Mouse (Mus musculus) cerebellum, adult 9-10 months (tissue): Measurements from ENCODE around the gene Zfp326.

Experiments used
- DNase-seq: peaks from one replicate; pipeline ENCODE4 v3.0.0; 2022

Zfp326 gene

GRCm38 (mm10) chr5:105867841-105868447, 8.4 kb upstream of the Zfp326 start:
- DNase-seq: no peak

GRCm38 (mm10) chr5:105868593-105868992, 7.8 kb upstream of the Zfp326 start:
- peak; percentile 86 for DNase-seq

- DNase-seq: no peak
Observed at GRCm38 (mm10) chr5:105869739-105870138, 6.6 kb upstream of the Zfp326 start.

DNA sequence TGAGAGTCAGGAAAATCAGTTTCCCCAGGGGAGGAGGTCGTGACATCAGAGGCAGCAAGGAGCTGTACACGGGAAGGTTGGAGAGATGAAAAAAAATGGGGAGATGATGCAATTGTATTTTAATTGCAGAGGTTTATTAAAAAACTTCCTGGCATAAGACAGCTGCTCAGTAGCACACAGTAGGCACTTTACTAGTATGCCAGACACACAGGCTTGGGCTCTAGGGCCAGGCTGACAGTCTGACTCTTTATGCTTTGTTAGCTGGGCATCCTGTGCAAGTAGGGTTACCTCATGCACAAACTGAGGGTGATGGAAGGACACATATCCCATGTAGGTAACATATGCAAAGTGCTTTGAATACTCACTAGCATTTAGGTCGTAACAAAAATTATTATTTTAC, 5.2 kb upstream of the Zfp326 start:
- no peak for DNase-seq

- DNase-seq: no peak
Observed at GRCm38 (mm10) chr5:105872176-105872575, 4.2 kb upstream of the Zfp326 start.

DNA sequence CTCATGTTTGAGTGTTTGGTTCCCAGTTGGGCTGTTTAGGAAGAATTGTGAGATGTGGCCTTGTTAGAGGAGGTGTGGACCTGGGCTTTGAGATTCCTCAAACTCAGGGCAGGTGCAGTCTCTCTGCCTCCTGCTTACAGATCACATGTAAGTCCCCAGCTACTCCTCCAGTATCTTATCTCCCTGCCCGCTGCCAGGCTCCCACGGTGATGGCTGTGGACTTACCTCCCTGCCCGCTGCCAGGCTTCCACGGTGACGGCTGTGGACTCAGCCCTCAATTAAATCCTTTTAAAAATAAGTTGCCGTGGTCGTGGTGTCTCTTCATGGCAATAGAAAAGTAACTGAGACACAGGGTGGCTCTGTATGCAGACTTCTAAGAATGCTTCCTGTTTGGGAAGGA, 3.4 kb upstream of the Zfp326 start:
- DNase-seq: no peak

- no peak for DNase-seq
Observed at GRCm38 (mm10) chr5:105873774-105874173, 2.6 kb upstream of the Zfp326 start.

GRCm38 (mm10) chr5:105874476-105874875, 1.9 kb upstream of the Zfp326 start:
- no peak for DNase-seq

DNA sequence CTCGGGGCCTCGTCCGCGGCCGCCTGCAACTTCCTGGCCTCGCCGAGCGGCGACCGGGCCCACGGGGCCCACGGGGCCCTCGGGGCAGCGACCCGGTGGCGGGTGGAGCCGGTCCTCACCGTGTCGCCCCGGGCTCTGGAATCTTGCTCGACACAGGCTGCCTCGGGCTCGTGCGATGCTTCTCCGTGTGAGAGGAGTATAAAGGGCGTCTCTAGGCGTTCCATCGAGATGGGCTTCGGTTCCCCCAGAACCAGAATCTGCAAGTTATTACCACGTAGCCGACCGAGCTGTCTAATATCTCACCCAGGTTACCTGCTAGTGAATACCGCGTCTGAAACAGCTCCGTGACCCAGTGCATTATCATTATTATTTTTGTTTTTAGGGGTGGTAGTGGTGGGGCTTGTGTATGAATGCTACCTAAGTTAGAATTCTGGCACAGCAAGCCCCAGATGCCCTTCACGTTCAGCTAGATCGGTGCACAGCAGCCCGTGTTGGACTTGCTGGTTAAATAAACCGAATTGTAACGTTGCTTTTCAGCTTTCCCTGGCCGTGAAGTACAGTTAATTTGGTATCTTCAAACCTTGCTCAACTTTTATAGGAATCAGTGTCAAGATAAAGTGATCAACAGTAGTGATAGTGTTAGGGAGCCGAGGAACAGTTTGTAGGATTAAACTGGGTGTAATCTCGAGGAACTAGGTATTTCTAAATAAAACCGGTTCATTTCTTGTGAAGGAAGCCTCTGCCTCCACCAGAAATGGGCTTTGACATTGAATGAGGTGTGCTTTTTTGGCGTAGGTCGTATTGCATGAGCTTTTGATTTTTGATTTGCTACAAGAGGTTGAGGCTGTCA, 785 bp downstream of the Zfp326 start:
- peak; percentile 30 for DNase-seq

DNA sequence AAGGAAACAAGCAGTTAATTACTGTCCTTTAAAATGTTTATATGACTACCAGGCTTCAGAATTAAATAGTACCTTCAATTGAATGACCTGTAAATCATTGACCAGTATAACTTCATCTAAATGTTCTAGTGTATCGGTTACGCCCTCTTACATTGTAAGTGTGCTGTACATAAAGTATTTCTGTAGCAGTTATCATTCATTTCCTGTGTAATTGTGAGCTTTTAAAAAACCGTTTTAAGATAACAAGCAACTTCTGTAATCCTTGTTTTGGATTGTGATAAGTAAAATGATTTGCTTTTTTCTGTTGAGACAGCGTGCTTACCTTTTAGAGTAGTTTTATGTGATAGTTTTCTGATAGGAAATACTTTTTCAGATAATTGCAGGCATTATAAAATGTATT, 11.0 kb downstream of the Zfp326 start:
- no peak for DNase-seq

DNA sequence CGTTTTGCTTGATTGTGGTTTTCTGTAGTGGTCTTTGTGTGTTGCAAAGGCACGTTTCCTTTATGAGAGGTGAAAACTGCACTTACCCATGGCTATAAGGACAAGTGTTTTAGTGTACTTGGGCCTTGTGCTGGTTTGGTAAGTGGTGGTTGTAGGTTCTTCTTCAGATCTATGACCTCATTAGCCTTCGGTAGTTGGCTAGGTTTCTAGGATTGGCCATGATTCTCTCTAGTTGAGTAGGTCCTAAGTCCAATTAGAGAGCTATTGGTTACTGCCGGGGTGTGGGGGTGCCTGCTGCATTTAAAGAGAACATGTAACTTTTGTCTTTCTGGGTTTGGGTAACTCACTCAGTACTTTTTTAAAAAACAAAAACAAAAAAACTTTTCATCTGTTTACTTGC, 21.8 kb downstream of the Zfp326 start:
- DNase-seq: no peak

GRCm38 (mm10) chr5:105909209-105909608, 32.8 kb downstream of the Zfp326 start:
- DNase-seq: no peak

GRCm38 (mm10) chr5:105909671-105910070, 33.3 kb downstream of the Zfp326 start:
- DNase-seq: no peak

- no peak for DNase-seq
Observed at GRCm38 (mm10) chr5:105911498-105911897, 35.1 kb downstream of the Zfp326 start.

- no peak for DNase-seq
Observed at GRCm38 (mm10) chr5:105917398-105917797, 41.0 kb downstream of the Zfp326 start.

DNA sequence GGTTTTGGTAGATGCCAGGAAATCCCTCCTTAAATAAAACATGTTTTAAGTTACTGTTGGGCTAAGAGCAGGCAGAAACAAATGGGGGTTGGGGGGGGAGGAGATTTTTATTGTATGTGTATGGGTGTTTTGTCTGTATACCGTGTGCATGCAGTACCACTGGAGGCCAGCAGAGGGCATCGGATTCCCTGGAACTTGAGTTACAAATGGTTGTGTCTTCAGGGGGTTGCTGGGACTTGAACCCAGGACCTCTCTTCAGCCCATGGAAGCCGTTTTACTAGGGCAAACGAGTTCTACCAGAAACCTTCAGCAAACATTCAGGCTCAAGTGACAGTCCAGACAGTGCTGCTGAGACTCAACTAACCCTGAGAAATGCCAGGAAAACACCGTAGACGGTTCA, 41.9 kb downstream of the Zfp326 start:
- DNase-seq: no peak

- no peak for DNase-seq
Observed at GRCm38 (mm10) chr5:105922818-105923487, 46.6 kb downstream of the Zfp326 start.

GRCm38 (mm10) chr5:105924347-105924746, 48.0 kb downstream of the Zfp326 start:
- DNase-seq: no peak

DNA sequence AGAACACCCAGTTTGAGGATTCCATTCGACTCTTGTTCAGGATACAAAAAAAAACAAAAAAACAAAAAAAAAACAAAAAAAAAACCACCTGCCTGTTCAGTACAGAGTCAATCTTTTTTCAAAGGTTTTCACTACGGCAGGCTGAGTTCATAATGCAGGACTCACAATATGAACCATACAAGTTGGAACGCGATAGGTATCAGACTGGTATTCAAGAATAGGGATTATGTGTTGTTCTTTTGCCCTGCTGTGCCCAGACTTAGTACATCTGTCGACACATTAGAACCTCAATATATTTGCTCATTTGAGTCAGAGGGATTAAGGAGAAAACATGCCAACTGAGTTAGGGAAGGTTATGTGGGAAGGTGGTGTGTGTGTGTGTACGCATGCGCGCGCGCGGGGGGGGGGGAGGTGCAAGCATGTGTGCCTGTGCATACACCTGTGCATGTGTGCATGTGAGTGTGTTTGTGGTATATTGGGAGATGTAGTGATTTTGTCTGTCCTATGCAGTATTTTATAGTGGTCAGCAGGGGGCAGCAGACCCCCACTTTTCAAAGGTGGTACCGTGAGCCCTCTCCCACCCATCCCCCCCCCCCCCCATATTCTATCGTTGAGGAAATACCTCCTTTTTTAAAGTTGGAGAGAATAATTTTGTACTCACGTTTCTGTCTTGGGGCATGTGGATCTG, 49.3 kb downstream of the Zfp326 start:
- no peak for DNase-seq

DNA sequence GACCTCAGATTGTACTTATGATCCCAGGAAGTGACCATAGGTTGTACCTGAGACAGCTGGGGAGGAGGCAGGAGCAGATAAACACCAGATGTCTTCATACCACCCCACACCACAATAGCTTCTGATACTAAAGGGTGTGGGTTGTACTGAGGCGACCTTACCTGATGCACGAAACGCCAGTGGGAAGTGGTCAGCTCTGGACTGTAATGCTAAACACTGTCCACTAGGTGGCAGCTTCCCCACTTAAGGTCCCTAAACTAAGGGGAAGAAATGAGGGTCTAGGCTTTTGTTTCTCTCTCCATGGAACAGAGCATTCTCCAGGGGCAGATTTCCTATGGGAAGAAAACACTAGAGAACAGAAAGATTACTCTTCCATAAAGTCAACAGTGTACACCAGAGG, 53.9 kb downstream of the Zfp326 start:
- DNase-seq: peak; percentile 42

- no peak for DNase-seq
Observed at GRCm38 (mm10) chr5:105932392-105932791, 56.0 kb downstream of the Zfp326 start.

DNA sequence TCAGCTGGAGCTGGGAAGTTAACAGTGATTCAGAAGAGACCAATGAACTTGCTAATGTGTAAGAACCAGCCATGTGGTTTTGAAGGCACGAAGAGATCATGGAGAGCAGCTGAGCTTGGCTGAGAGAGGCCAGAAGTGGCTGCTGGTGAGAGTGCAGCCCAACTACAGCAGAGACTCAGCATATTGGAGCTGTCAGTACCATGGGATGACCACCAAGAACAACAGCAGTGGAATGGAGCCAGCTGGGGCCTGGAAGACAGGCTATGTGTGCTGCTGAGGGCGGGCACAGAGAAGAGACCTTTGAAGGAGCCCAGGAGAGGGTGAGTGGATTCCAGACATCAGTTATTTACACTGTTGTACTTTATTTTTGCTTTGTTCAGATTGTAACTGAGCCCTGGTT, 65.6 kb downstream of the Zfp326 start:
- DNase-seq: no peak
